16 mouse cellular contexts compared by ENCODE assay signal in genomic region chr12:28880471-28880870, GRCm38 (mm10).
DNase-seq lines count a peak whose midpoint lies in the region; ATAC-seq and TF ChIP-seq lines count a peak whose summit lies in the region.
"Had no signal": no experiment of that assay in that cellular context is flagged by ENCODE, and none has a peak within 500 bp of the region (broad histone marks: within the 10 kb centered on the region; RNA-seq: fewer than 3 reads in every experiment).

No protein-coding gene starts in this region.

- H3K9ac ChIP-seq in forebrain, embryonic 13.5 days: no peak overlapping the region
- H3K9ac ChIP-seq in forebrain, postnatal 0 days: no peak overlapping the region
- H3K9ac ChIP-seq in neural tube, embryonic 13.5 days: no peak overlapping the region
- H3K9ac ChIP-seq: liver, embryonic 13.5 days had no signal

- TF ChIP-seq CTCF in forebrain, postnatal 0 days (IDR thresholded peaks at IDR 0.05; ENCODE audit: low read depth): no peak

- no peak overlapping the region for H3K4me2 ChIP-seq in forebrain, embryonic 13.5 days
- no peak overlapping the region for H3K4me2 ChIP-seq in forebrain, postnatal 0 days (ENCODE audit: low read depth)
- no peak overlapping the region for H3K4me2 ChIP-seq in neural tube, embryonic 13.5 days
- H3K4me2 ChIP-seq: heart, embryonic 11.5 days; liver, embryonic 13.5 days had no signal

- no peak for DNase-seq in forebrain, postnatal 0 days
- DNase-seq in midbrain, embryonic 10.5 days (ENCODE audit: low spot score): no peak
- DNase-seq in adrenal gland, postnatal 14 days: no peak
- DNase-seq in urinary bladder, postnatal 36 days (ENCODE audit: low spot score in 2 of 2): no peak
- DNase-seq: cerebellum, adult 11-12 months; gastrocnemius, postnatal 36 days; kidney, adult 11 months; kidney, postnatal 36 days; liver, embryonic 13.5 days; thymus, postnatal 4 days had no signal

- H3K9me3 ChIP-seq in forebrain, embryonic 13.5 days (replicated peaks): no peaks in the 10 kb centered on the region
- no peaks in the 10 kb centered on the region for H3K9me3 ChIP-seq in forebrain, postnatal 0 days (ENCODE audit: low read length)
- no peaks in the 10 kb centered on the region for H3K9me3 ChIP-seq in midbrain, embryonic 10.5 days (replicated peaks)
- H3K9me3 ChIP-seq in neural tube, embryonic 13.5 days: no peaks in the 10 kb centered on the region
- H3K9me3 ChIP-seq: G1E; liver, embryonic 13.5 days had no signal

- no peaks in the 10 kb centered on the region for H3K36me3 ChIP-seq in forebrain, embryonic 13.5 days (ENCODE audit: poor library complexity, severe bottlenecking)
- H3K36me3 ChIP-seq in forebrain, postnatal 0 days (ENCODE audit: insufficient read depth): no peaks in the 10 kb centered on the region; the same call in 1 of the 2 replicates
- H3K36me3 ChIP-seq in midbrain, embryonic 10.5 days: peaks cover 4% of the 10 kb centered on the region; the same call in 1 of the 2 replicates
- 0 out of 2 replicates have a peak, but pooled peaks cover 3% of the 10 kb centered on the region for H3K36me3 ChIP-seq in neural tube, embryonic 13.5 days
- H3K36me3 ChIP-seq: liver, embryonic 13.5 days had no signal

- peak overlapping the region; percentile 63 for H3K27ac ChIP-seq in forebrain, embryonic 13.5 days
- no peak overlapping the region for H3K27ac ChIP-seq in forebrain, postnatal 0 days (ENCODE audit: low read depth, low read length)
- peak overlapping the region; percentile 59; the same call in 1 of the 2 replicates for H3K27ac ChIP-seq in midbrain, embryonic 10.5 days (replicated peaks)
- H3K27ac ChIP-seq in neural tube, embryonic 13.5 days (replicated peaks): peak overlapping the region; percentile 84
- H3K27ac ChIP-seq: liver, embryonic 13.5 days had no signal

- H3K4me3 ChIP-seq in forebrain, embryonic 13.5 days: no peak overlapping the region
- H3K4me3 ChIP-seq in forebrain, postnatal 0 days (ENCODE audit: low read depth, low read length): no peak overlapping the region
- H3K4me3 ChIP-seq in midbrain, embryonic 10.5 days: no peak overlapping the region
- H3K4me3 ChIP-seq in neural tube, embryonic 13.5 days: no peak overlapping the region
- H3K4me3 ChIP-seq: liver, embryonic 13.5 days; myocyte had no signal

- H3K27me3 ChIP-seq in forebrain, embryonic 13.5 days: no peaks in the 10 kb centered on the region
- H3K27me3 ChIP-seq in forebrain, postnatal 0 days (ENCODE audit: insufficient read depth, low read length): no peaks in the 10 kb centered on the region
- no peaks in the 10 kb centered on the region for H3K27me3 ChIP-seq in midbrain, embryonic 10.5 days (ENCODE audit: low read depth, poor library complexity, severe bottlenecking)
- no peaks in the 10 kb centered on the region for H3K27me3 ChIP-seq in neural tube, embryonic 13.5 days
- H3K27me3 ChIP-seq: liver, embryonic 13.5 days had no signal

- ATAC-seq in forebrain, embryonic 13.5 days: peak; percentile 50; the same call in 1 of the 2 replicates
- ATAC-seq in forebrain, postnatal 0 days: peak; percentile 32; the same call in 1 of the 2 replicates
- peak; percentile 13; the same call in 1 of the 2 replicates for ATAC-seq in neural tube, embryonic 13.5 days (ENCODE audit: low read depth)
- ATAC-seq in frontal cortex, adult (ENCODE audit: low TSS enrichment): no peak

- peaks cover 18% of the 10 kb centered on the region for H3K4me1 ChIP-seq in forebrain, embryonic 13.5 days
- no peaks in the 10 kb centered on the region for H3K4me1 ChIP-seq in forebrain, postnatal 0 days (ENCODE audit: insufficient read depth)
- peaks cover 18% of the 10 kb centered on the region for H3K4me1 ChIP-seq in midbrain, embryonic 10.5 days
- peaks cover 49% of the 10 kb centered on the region for H3K4me1 ChIP-seq in neural tube, embryonic 13.5 days (replicated peaks)
- H3K4me1 ChIP-seq: liver, embryonic 13.5 days had no signal
